Mouse (Mus musculus) T-cell, adult 2 months (primary cell): Measurements from ENCODE around the gene E2f2.

ENCODE experiments used
- DNase-seq: peaks from one replicate; pipeline ENCODE4 v3.0.0; 2022; ENCODE audit warnings: low spot score

E2f2 gene

DNA sequence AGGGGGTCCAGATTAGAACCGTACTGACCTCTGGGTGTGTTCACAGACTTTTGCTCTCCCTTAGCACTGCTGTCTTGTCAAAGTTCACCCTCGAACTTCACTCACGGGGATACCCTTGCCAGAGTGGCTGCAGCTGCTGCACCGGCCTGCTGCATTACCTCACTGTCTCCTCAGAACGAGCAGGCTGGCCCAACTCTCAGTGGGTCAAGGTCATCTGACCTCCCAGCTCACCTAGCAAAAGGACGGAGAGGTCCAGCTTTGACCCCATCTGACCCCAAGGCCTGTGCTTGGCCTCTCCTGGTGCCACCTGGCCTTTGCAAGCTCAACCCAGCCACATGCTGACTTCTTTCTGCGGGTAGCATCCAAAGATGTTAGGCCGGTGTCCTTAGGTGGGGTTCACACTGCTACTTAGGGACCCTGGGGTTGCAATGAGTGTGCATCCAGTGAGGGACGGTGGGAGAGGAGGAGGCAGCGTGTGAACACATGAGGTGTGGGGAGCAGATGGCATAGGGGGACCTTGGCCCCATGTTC lies 3.9 kb downstream of the E2f2 start:
- DNase-seq = no peak

DNA sequence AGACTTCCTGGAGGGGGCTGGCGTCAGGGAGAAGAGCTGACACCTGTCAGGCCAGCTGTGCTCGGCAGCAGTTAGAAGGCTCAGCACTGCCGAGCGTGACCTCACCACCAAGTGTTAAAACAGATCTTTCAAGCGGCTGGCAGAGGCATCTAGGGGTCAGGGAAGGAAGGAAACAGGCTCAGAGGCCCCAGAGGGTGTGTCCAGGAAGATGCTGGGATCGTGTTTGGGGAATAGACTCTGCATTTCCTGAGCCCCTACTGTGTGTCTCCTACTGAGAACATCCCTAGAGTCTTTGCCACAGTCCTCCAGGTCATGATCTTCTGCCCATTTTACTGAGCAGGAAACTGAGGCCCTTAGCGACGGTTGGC lies 5.0 kb downstream of the E2f2 start:
- DNase-seq = no peak

GRCm38 (mm10) chr4:136177612-136178474 lies 5.6 kb downstream of the E2f2 start:
- DNase-seq = peak; percentile 60

DNA sequence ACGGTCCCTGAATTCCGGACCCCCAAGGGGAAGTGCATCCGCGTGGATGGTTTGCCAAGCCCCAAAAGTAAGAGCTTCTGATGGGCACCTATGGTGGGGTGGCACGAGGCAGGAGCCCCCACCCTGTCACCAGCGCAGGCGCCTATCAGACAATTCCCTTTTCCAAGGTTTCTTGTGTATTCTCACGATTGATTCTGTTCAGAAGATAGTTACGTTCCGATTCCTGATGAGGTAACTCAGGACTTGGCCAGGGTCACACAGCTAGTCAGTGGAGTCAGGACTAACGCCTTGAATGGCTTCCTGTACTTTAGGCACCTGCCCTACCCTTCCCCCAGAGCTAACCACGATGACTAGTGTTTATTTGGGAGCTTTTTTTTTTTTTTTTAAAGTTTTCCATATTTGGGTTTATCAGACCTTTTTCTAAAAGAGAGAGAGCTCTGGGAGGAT lies 6.3 kb downstream of the E2f2 start:
- no peak for DNase-seq

GRCm38 (mm10) chr4:136179456-136179855 lies 7.3 kb downstream of the E2f2 start:
- DNase-seq = no peak

DNA sequence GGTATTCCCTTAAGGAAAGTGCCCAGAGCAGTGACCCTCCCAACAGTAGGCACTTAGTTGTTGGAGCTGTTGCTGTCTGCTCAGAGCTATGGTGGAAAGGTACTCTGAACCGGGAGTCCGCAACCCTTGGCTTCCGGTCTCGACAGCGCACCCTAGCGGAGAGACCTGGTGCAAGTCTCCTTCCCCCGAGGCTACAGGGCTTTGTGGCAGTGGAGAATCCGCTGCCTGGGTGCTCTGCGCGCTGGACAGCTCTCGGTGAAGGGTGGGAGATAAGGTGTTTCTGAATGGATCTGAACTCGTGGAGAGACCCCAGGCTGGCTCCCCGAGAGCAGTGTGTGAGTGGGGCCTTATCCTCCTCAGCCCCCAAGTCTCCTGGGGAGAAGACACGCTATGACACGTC lies 7.8 kb downstream of the E2f2 start:
- DNase-seq = peak; percentile 91

- peak; percentile 92 for DNase-seq
Measured at GRCm38 (mm10) chr4:136180408-136181330, 8.5 kb downstream of the E2f2 start.

- no peak for DNase-seq
Measured at GRCm38 (mm10) chr4:136181367-136181766, 9.2 kb downstream of the E2f2 start.

- DNase-seq = no peak
Measured at GRCm38 (mm10) chr4:136185375-136185774, 13.2 kb downstream of the E2f2 start.

DNA sequence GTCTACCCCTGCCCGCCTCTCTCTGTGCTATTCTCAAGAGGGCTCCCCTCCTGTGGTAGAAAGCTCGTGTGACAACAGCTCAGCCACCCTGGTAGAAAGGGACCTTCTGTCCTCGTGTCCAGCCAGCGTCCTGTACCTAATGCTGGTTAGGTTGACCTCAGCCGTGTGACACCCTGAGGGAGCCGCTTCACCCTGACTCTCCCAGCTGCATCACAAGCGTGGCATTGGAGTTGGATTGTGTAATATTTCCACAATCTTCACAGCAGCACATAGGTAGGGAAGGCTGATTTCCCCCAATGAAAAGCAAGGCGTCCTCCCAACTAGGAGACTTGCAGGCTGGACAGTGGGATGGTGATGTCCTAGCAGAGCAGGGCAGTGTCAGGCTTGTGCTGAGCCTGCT lies 14.1 kb downstream of the E2f2 start:
- no peak for DNase-seq

DNA sequence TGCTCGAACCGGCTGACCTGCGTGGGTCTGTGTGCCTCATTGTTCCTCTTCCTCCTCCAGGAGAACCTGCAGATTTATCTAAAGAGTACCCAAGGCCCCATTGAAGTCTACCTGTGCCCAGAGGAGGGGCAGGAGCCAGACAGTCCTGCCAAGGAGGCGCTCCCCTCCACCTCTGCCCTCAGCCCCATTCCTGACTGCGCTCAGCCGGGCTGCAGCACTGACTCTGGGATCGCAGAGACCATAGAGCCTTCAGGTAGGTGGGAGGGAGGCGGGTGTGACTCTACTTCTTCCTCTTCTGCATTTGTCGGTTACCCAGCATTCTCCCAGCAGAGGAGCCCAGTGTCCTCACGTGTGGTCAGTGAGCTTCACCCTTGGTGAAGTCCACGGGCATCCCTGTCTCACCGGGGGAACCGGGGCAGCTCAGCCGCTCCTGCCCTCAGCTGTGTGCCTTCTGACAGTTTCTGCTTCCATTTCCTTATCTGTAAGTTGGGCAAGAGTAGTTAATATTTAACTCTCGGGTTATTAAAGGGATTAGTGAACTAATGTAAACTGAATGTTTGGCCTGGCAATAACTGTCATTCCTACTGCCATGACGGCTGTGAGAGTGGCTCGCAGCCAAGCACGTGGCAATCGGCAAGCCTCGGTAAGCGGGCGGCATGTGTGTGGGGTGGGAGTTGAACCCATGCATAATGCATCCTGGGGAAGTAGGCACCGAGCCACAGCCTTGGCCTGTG lies 14.7 kb downstream of the E2f2 start:
- no peak for DNase-seq

GRCm38 (mm10) chr4:136188973-136189737 lies 17.0 kb downstream of the E2f2 start:
- no peak for DNase-seq

DNA sequence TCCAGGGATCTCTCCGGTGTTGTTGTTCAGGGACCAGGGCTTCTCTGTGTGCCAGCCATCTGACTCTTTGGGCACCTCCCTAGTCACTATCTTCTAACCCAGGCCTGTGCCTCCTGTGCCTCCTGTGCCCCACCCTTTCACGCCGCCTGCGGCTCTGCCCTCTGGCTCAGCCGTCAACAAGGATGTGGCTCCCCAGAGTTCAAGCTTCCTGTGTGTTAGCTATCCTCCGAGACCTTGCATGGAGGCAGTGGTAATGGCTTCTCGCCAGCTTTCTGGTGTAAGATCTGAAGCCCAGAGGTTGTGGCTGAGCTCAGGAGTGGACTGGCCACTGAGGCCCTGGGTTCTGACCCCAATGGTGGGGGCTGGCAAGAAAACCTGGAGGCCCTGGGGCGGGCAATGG lies 17.7 kb downstream of the E2f2 start:
- DNase-seq = peak; percentile 85

DNA sequence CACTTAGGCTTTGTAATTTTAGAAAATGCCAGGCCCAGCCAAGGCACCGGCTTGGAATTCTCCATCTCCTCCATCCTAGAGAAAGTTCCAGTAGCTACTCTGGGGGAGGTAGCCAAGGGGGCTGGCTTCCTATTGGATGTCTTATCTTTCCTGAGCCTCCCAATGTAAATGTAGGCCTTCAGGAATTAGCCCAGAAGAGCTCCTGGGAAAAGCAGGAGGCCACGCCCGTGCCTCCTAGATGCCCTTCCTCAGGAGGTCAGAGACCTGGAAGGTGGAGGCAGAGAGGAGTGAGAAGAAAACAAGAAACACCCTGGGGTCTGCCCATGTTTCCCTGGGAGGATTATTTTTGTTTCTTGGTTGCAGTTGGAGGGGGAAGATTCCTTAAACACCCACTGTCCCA lies 21.4 kb downstream of the E2f2 start:
- DNase-seq = no peak

DNA sequence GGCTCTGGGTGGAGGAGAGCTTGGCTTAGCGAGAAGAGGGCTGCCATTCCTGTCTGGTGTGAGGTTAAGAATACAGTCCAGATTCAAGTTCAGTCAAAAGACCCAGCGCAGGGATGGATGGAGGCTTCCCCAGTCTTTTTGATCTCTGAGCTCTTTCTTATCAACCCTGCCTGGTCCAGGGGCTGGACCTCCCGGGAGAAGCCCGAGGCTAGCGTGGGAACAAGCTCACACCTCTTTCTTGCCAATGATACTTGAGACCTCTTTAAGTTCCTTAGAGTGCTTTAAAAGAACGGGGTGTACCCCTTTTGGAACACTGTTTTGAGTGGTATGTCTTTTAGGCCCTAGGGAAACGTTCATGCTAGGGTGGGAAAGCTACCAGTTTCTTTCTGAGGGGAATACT lies 22.8 kb downstream of the E2f2 start:
- no peak for DNase-seq

GRCm38 (mm10) chr4:136195629-136196028 lies 23.4 kb downstream of the E2f2 start:
- no peak for DNase-seq

GRCm38 (mm10) chr4:136196201-136196600 lies 24.0 kb downstream of the E2f2 start:
- peak; percentile 56 for DNase-seq

GRCm38 (mm10) chr4:136198846-136199245 lies 26.7 kb downstream of the E2f2 start:
- DNase-seq = no peak

GRCm38 (mm10) chr4:136199562-136200292 lies 27.5 kb downstream of the E2f2 start:
- DNase-seq = peak; percentile 59

- peak; percentile 66 for DNase-seq
Measured at GRCm38 (mm10) chr4:136202509-136202908, 30.3 kb downstream of the E2f2 start.

DNA sequence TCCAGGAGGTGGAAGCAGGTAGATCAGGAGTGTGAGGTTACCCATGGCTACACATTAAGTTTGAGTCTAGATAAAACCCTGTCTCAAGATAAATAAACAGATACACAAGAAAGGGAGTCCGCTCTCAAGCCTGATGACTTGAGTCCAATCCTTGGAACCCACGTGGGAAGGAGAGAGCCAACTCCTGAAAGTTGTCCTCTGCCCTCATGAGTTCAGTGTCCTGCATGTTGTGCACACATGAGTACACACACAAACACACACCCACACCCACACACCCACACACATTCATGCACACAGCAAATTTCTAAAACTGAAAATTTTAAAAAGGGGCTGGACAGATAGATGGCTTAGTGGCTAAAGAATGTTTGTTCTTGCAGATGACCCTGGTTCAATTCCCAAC lies 32.6 kb downstream of the E2f2 start:
- no peak for DNase-seq
